Mouse (Mus musculus): Measurements from ENCODE around the gene Pusl1. TPM values are rescaled to one million over a fixed set of nuclear protein-coding genes. Genes with fewer than 3 reads are reported as not detected.

Pusl1 gene
- polyA plus RNA-seq, 1 experiment from 2014 or later: 48.3 TPM

GRCm38 (mm10) chr4:155869317-155870033 is 22.1 kb downstream of the Pusl1 start, which contains the start of the genes Cptp and Ints11:
Cptp (minus strand) TSS chr4:155869440.
Ints11 (plus strand) TSS chr4:155869546.
- under 1% methylated on average over 53 of the region's 63 CpGs for WGBS
- Histone ChIP-seq H3K27me3 (replicated peaks; ENCODE audit: control insufficient read depth, insufficient read depth, low read length) (no peaks in the 10 kb centered on the region), H3K4me1 (ENCODE audit: control insufficient read depth, insufficient read depth, low read length) (peaks cover 12% of the 10 kb centered on the region), H3K4me2 (ENCODE audit: low read depth, low read length) (peak within 1 kb of the TSS; percentile 88), H3K27ac (replicated peaks; ENCODE audit: low read depth, low read length) (0 out of 2 replicates have a peak within 1 kb of the TSS, but pooled peaks have one; percentile 17), H3K4me3 (ENCODE audit: low read depth, low read length) (peak within 1 kb of the TSS; percentile 68), H3K9ac (ENCODE audit: low read depth, low read length) (peak within 1 kb of the TSS; percentile 83), H3K36me3 (ENCODE audit: control insufficient read depth, insufficient read depth, low read length) (peaks cover 39% of the 10 kb centered on the region), H3K9me3 (ENCODE audit: control insufficient read depth, low read length) (no peaks in the 10 kb centered on the region)
- peak; percentile 97 for DNase-seq (ENCODE audit: low spot score)
- ATAC-seq (ENCODE audit: low read depth): peak; percentile 98

DNA sequence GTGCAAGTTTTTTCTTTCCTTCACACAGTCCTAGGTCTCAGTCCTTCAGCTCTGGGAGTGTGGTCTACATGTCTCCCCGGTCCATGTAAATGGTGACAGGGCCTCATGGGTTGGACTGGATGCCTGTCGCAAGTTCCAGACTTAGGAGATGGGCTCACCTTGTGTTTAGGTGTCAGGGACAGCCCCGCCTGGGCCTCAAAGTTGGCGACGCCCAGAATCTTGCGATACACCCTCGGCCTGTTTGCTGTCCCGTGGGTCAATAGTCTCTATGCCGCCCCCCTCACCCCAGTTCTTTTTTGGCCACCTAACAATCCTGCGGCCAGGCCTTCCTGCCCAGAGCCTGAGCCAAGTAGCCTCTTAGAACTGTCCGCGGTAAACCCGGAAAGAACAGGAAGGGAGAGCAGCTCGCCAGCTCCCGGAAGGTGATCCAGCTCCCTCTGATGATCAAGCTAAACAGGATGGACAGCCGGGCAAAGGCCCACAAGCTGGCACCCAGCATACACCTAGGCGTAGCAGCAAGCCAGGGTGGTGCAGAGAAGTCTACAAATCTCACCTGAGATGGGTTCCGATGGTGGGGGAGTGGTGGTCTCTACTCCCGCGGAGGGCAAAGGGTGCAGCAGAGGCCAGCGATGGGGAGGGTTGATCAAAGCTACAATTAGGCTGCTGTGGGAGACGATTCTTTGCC is 22.8 kb downstream of the Pusl1 start:
- Histone ChIP-seq H3K4me1 (ENCODE audit: control insufficient read depth, insufficient read depth, low read length) (peaks cover 12% of the 10 kb centered on the region), H3K36me3 (ENCODE audit: control insufficient read depth, insufficient read depth, low read length) (peaks cover 32% of the 10 kb centered on the region), H3K27me3 (replicated peaks; ENCODE audit: control insufficient read depth, insufficient read depth, low read length) (no peaks in the 10 kb centered on the region), H3K9me3 (ENCODE audit: control insufficient read depth, low read length) (no peaks in the 10 kb centered on the region), H3K4me2 (ENCODE audit: low read depth, low read length) (peak overlapping the region; percentile 88), H3K9ac (ENCODE audit: low read depth, low read length) (peak overlapping the region; percentile 83), H3K4me3 (ENCODE audit: low read depth, low read length) (peak overlapping the region; percentile 68), H3K27ac (replicated peaks; ENCODE audit: low read depth, low read length) (no peak overlapping the region)
- ATAC-seq (ENCODE audit: low read depth) (no peak; the same call in 1 of the 2 replicates), DNase-seq (ENCODE audit: low spot score) (no peak)
- 7% methylated on average over 20 of the region's 22 CpGs for WGBS

DNA sequence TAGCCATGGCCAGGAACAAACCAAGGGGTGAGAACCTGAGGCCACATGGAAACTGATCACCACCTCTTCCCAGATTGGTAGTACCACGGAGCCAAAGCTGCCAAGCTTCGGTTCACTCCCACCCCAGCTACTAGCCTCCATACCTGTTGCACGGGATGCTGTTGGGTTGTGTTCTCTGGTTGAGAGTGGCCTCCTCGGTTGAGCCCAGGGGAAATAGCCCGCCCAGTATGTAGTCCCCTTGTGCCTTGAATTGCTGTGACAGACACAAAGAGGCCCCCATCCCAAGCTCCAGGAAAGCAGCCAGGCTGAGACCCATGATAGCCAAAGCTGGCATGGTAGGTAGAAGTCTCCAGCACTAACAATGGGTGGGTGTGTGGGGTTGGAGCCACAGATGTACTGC is 28.6 kb downstream of the Pusl1 start, which contains the start of gene Tas1r3:
Gene Tas1r3, minus strand, starts transcription at position 362 of the 400 bp plus-strand sequence.
- 86% methylated on average over 5 of the region's 5 CpGs for WGBS
- Histone ChIP-seq H3K9ac (ENCODE audit: low read depth, low read length) (no peak within 1 kb of the TSS), H3K36me3 (ENCODE audit: control insufficient read depth, insufficient read depth, low read length) (peaks cover 50% of the 10 kb centered on the region; the same call in 1 of the 2 replicates), H3K27ac (replicated peaks; ENCODE audit: low read depth, low read length) (no peak within 1 kb of the TSS), H3K4me2 (ENCODE audit: low read depth, low read length) (no peak within 1 kb of the TSS), H3K4me1 (ENCODE audit: control insufficient read depth, insufficient read depth, low read length) (no peaks in the 10 kb centered on the region), H3K4me3 (ENCODE audit: low read depth, low read length) (no peak within 1 kb of the TSS), H3K27me3 (replicated peaks; ENCODE audit: control insufficient read depth, insufficient read depth, low read length) (no peaks in the 10 kb centered on the region), H3K9me3 (ENCODE audit: control insufficient read depth, low read length) (no peaks in the 10 kb centered on the region)
- DNase-seq (ENCODE audit: low spot score): no peak
- no peak for ATAC-seq (ENCODE audit: low read depth)

DNA sequence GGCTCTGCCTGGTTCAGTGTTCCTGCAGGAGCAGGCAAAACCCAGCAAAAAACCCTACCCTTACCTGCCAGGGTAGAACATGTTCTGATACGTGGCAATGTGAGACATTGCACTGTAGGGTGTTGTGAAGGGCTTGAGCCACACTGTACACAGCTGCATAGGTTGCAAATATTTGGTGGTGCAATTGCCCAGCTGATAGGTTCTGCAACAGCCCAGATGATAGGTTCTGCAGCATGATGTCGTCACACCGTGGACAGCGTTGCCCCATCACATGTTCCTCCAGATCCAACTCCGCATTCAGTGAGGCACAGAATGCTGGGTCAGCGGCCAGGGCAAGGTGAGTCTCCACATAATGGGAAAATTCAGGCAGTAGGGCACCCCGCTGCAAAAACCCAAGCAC is 29.8 kb downstream of the Pusl1 start:
- Histone ChIP-seq H3K4me3 (ENCODE audit: low read depth, low read length) (no peak overlapping the region), H3K9me3 (ENCODE audit: control insufficient read depth, low read length) (no peaks in the 10 kb centered on the region), H3K27me3 (replicated peaks; ENCODE audit: control insufficient read depth, insufficient read depth, low read length) (no peaks in the 10 kb centered on the region), H3K4me2 (ENCODE audit: low read depth, low read length) (no peak overlapping the region), H3K27ac (replicated peaks; ENCODE audit: low read depth, low read length) (no peak overlapping the region), H3K9ac (ENCODE audit: low read depth, low read length) (no peak overlapping the region), H3K36me3 (ENCODE audit: control insufficient read depth, insufficient read depth, low read length) (peaks cover 60% of the 10 kb centered on the region; the same call in 1 of the 2 replicates), H3K4me1 (ENCODE audit: control insufficient read depth, insufficient read depth, low read length) (no peaks in the 10 kb centered on the region)
- WGBS: 89% methylated on average over 7 of the region's 7 CpGs
- ATAC-seq (ENCODE audit: low read depth): no peak
- DNase-seq (ENCODE audit: low spot score): no peak

- Histone ChIP-seq H3K4me1 (ENCODE audit: control insufficient read depth, insufficient read depth, low read length) (no peaks in the 10 kb centered on the region), H3K36me3 (ENCODE audit: control insufficient read depth, insufficient read depth, low read length) (peaks cover 68% of the 10 kb centered on the region), H3K9me3 (ENCODE audit: control insufficient read depth, low read length) (no peaks in the 10 kb centered on the region), H3K27ac (replicated peaks; ENCODE audit: low read depth, low read length) (no peak overlapping the region), H3K9ac (ENCODE audit: low read depth, low read length) (no peak overlapping the region), H3K27me3 (replicated peaks; ENCODE audit: control insufficient read depth, insufficient read depth, low read length) (no peaks in the 10 kb centered on the region), H3K4me2 (ENCODE audit: low read depth, low read length) (no peak overlapping the region), H3K4me3 (ENCODE audit: low read depth, low read length) (no peak overlapping the region)
- DNase-seq (ENCODE audit: low spot score) (peak; percentile 78), ATAC-seq (ENCODE audit: low read depth) (peak; percentile 49; the same call in 1 of the 2 replicates)
- WGBS: 15% methylated on average over 11 of the region's 13 CpGs
These were observed 32.3 kb downstream of the Pusl1 start for GRCm38 (mm10) chr4:155859318-155859717.

- WGBS: 92% methylated on average over 3 of the region's 3 CpGs
- Histone ChIP-seq H3K4me3 (ENCODE audit: low read depth, low read length) (no peak overlapping the region), H3K36me3 (ENCODE audit: control insufficient read depth, insufficient read depth, low read length) (peaks cover 74% of the 10 kb centered on the region), H3K4me2 (ENCODE audit: low read depth, low read length) (no peak overlapping the region), H3K4me1 (ENCODE audit: control insufficient read depth, insufficient read depth, low read length) (no peaks in the 10 kb centered on the region), H3K27ac (replicated peaks; ENCODE audit: low read depth, low read length) (no peak overlapping the region), H3K9ac (ENCODE audit: low read depth, low read length) (no peak overlapping the region), H3K9me3 (ENCODE audit: control insufficient read depth, low read length) (no peaks in the 10 kb centered on the region), H3K27me3 (replicated peaks; ENCODE audit: control insufficient read depth, insufficient read depth, low read length) (no peaks in the 10 kb centered on the region)
- DNase-seq (ENCODE audit: low spot score) (no peak), ATAC-seq (ENCODE audit: low read depth) (no peak)
These were observed 34.7 kb downstream of the Pusl1 start for GRCm38 (mm10) chr4:155856881-155857280.

- DNase-seq (ENCODE audit: low spot score) (no peak), ATAC-seq (ENCODE audit: low read depth) (no peak)
- WGBS: 86% methylated on average over 11 of the region's 12 CpGs
- Histone ChIP-seq H3K4me1 (ENCODE audit: control insufficient read depth, insufficient read depth, low read length) (no peaks in the 10 kb centered on the region), H3K9ac (ENCODE audit: low read depth, low read length) (no peak overlapping the region), H3K4me2 (ENCODE audit: low read depth, low read length) (no peak overlapping the region), H3K36me3 (ENCODE audit: control insufficient read depth, insufficient read depth, low read length) (peaks cover 66% of the 10 kb centered on the region), H3K27me3 (replicated peaks; ENCODE audit: control insufficient read depth, insufficient read depth, low read length) (no peaks in the 10 kb centered on the region), H3K27ac (replicated peaks; ENCODE audit: low read depth, low read length) (no peak overlapping the region), H3K4me3 (ENCODE audit: low read depth, low read length) (no peak overlapping the region), H3K9me3 (ENCODE audit: control insufficient read depth, low read length) (no peaks in the 10 kb centered on the region)
These were observed 35.5 kb downstream of the Pusl1 start for GRCm38 (mm10) chr4:155856071-155856470.

DNA sequence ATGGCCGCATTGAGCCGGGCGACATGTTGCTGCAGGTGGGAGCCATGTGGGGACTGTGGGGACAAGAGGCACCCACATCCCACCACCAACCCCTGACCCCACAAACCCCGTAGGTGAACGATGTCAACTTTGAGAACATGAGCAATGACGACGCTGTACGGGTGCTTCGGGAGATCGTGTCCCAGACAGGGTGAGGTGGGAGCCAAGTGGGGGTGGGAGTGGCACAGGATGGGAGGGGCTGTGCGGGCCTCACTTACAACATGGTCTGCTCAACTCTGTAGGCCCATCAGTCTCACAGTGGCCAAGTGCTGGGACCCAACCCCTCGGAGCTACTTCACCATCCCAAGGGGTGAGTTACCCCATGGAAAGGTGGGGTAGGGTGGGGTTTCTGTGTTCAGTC is 36.6 kb downstream of the Pusl1 start:
- DNase-seq (ENCODE audit: low spot score) (no peak), ATAC-seq (ENCODE audit: low read depth) (no peak)
- H3K27me3 ChIP-seq (replicated peaks; ENCODE audit: control insufficient read depth, insufficient read depth, low read length): no peaks in the 10 kb centered on the region
- no peaks in the 10 kb centered on the region for H3K4me1 ChIP-seq (ENCODE audit: control insufficient read depth, insufficient read depth, low read length)
- no peak overlapping the region for H3K27ac ChIP-seq (replicated peaks; ENCODE audit: low read depth, low read length)
- no peak overlapping the region for H3K4me3 ChIP-seq (ENCODE audit: low read depth, low read length)
- H3K9me3 ChIP-seq (ENCODE audit: control insufficient read depth, low read length): no peaks in the 10 kb centered on the region
- H3K9ac ChIP-seq (ENCODE audit: low read depth, low read length): no peak overlapping the region
- H3K4me2 ChIP-seq (ENCODE audit: low read depth, low read length): no peak overlapping the region
- peaks cover 63% of the 10 kb centered on the region for H3K36me3 ChIP-seq (ENCODE audit: control insufficient read depth, insufficient read depth, low read length)
- WGBS: 94% methylated on average over 12 of the region's 12 CpGs

Data from embryonic facial prominence, embryonic 14.5 days (tissue).